Mouse (Mus musculus) stomach, postnatal 0 days (tissue): ENCODE measurements around the gene Sirt2. TPM values are rescaled to one million over a fixed set of nuclear protein-coding genes. Genes with fewer than 3 reads are reported as not detected.
A peak's percentile ranks its signal among the peaks of the same experiment; 100 is the strongest.

Experiments
- ATAC-seq: fragments of 200-750 bp; cut with Nextera tagmentation; 2 replicates; pipeline ENCODE4 v1.8.0; 2017; ENCODE audit not compliant: low FRiP score, low TSS enrichment
- DNase-seq: peaks from one replicate; pipeline ENCODE4 v3.0.0-alpha.2; 2016; ENCODE audit warnings: low spot score
- H3K27ac ChIP-seq: fragments of 300-500 bp; sonication (generic); replicated peaks from 2 replicates; pipeline ENCODE4 v1.5.1; 2014; ENCODE audit warnings: mild to moderate bottlenecking, control low read depth
- H3K27me3 ChIP-seq: fragments of 300-500 bp; sonication (generic); 2 replicates; pipeline ENCODE4 v1.6.1; 2014; ENCODE audit warnings: low read length; ENCODE audit not compliant: control insufficient read depth, insufficient read depth
- H3K36me3 ChIP-seq: fragments of 300-500 bp; sonication (generic); 2 replicates; pipeline ENCODE4 v1.6.1; 2014; ENCODE audit warnings: low read length, mixed read lengths; ENCODE audit not compliant: control insufficient read depth, insufficient read depth
- H3K4me1 ChIP-seq: fragments of 300-500 bp; sonication (generic); replicated peaks from 2 replicates; pipeline ENCODE4 v1.6.1; 2014; ENCODE audit warnings: antibody characterized with exemption; ENCODE audit not compliant: control insufficient read depth, insufficient read depth
- H3K4me2 ChIP-seq: fragments of 300-500 bp; sonication (generic); replicated peaks from 2 replicates; pipeline ENCODE4 v1.6.1; 2014; ENCODE audit warnings: low read depth, mild to moderate bottlenecking, control low read depth, moderate library complexity
- H3K4me3 ChIP-seq: fragments of 300-500 bp; sonication (generic); 2 replicates; pipeline ENCODE4 v1.5.1; 2014; ENCODE audit warnings: low read depth, low read length, control low read depth
- H3K9ac ChIP-seq: fragments of 300-500 bp; sonication (generic); 2 replicates; pipeline ENCODE4 v1.6.1; 2014; ENCODE audit warnings: mild to moderate bottlenecking, low read length, control low read depth, mixed read lengths
- H3K9me3 ChIP-seq: fragments of 300-500 bp; sonication (generic); 2 replicates; pipeline ENCODE4 v1.6.1; 2016; ENCODE audit warnings: low read length; ENCODE audit not compliant: control insufficient read depth
- CTCF ChIP-seq: IDR thresholded peaks from 2 replicates; pipeline ENCODE4 v1.5.1; 2016; ENCODE audit warnings: antibody characterized with exemption, low read depth, mild to moderate bottlenecking, moderate library complexity
- EP300 ChIP-seq: optimal IDR thresholded peaks from 2 replicates; pipeline ENCODE3; 2016; ENCODE audit warnings: antibody characterized with exemption
- WGBS: fragments of 180-500 bp; shearing (Covaris S2); extraction: QIAGEN DNeasy Blood & Tissue Kit; methylation state at CpG from one replicate; pipeline ENCODE4 v1.1.7; 2014; 5-methylcytosine and 5-hydroxymethylcytosine counted together
- polyA plus RNA-seq: library from polyadenylated mRNA; unstranded; fragments of >200 nt; fragmentation: Nextera tagmentation; extraction: Ambion mirVana; gene quantifications from 2 replicates; pipeline ENCODE4 v1.2.1, GENCODE M21; 2015

Sirt2 gene
- polyA plus RNA-seq, 1 experiment from 2014 or later, result 35.3 TPM

DNA sequence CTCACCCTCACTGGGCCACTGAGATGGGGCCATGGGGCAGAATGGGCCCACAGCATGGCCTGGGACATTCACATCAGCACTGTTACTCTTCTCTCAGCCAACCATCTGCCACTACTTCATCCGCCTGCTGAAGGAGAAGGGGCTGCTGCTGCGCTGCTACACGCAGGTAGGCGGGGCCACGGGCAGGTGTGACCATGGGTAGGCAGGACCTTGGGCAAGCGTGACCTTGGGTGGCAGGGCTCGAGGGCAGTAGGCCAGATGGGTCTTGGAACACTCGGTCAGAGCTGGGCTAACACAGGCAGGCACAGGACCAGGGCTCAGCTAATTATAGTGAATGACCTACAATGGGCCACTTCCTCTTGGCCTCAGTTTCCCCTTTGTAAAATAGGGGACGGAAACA lies 12.3 kb downstream of the Sirt2 start:
- no peaks in the 10 kb centered on the region for H3K9me3 ChIP-seq
- peaks cover 12% of the 10 kb centered on the region for H3K36me3 ChIP-seq
- no peak overlapping the region for H3K27ac ChIP-seq
- no peak for TF ChIP-seq EP300
- no peak for TF ChIP-seq CTCF
- 79% methylated on average over 9 of the region's 9 CpGs for WGBS
- H3K4me3 ChIP-seq, result no peak overlapping the region
- H3K4me2 ChIP-seq, result no peak overlapping the region
- ATAC-seq (no peak), DNase-seq (no peak)
- H3K9ac ChIP-seq, result no peak overlapping the region
- 0 out of 2 replicates have a peak, but pooled peaks cover 3% of the 10 kb centered on the region for H3K4me1 ChIP-seq
- no peaks in the 10 kb centered on the region for H3K27me3 ChIP-seq

DNA sequence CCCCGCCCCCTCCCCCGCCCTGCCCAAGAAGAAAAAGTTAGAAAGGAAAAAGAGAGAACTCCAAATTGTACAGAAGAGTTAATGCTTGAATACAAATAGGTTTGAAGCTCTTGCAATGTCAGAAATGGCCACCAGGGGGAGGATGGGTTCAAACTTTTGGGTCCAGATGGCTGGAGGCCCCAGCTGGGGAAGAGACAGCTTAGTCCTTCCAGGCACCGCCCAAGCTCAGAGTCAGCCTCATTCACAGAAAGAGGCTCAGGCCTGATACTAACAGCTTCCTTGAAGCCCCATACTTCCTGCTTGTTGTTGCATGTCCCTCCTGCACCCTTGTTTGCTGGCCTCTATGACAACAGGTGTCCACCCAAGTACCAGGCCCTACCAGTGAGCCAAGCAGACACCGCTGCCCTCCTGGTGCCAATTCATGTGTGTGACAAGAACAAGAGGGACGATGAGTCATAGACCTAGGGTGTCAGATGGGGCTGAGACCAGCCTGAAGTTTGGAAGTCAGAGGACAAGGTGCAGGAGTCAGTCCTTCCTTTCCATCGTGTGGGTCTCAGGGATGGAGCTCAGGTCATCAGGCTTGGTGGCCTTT lies 13.6 kb downstream of the Sirt2 start:
- no peak for TF ChIP-seq EP300
- TF ChIP-seq CTCF, result peak; percentile 86
- peak; percentile 85 for DNase-seq
- H3K9ac ChIP-seq, result no peak overlapping the region
- peak; percentile 82 for ATAC-seq
- peaks cover 12% of the 10 kb centered on the region for H3K36me3 ChIP-seq
- peak overlapping the region; percentile 42 for H3K27ac ChIP-seq
- 26% methylated on average over 6 of the region's 6 CpGs for WGBS
- no peaks in the 10 kb centered on the region for H3K9me3 ChIP-seq
- H3K4me3 ChIP-seq, result no peak overlapping the region
- H3K4me2 ChIP-seq, result no peak overlapping the region
- no peaks in the 10 kb centered on the region for H3K27me3 ChIP-seq
- 0 out of 2 replicates have a peak, but pooled peaks cover 3% of the 10 kb centered on the region for H3K4me1 ChIP-seq

DNA sequence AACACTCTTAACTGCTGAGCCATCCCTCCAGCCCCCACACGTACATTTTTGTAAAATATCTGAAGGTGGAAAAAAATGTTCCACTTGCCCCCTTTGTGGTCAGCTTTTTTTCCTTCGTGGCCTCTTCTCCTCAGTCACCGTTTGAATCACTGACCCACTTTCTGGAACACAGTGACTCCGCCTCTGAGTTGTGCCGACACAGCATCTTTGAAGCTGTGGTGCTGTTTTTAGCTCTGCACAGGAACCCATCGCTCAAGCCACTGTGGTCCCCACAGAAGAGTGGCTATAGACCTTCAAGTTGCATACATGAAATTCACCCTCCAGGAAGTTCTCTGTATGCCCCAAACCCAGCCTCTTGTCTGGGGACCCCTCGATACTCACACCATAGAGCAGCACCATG lies 14.3 kb downstream of the Sirt2 start:
- peak overlapping the region; percentile 42; the same call in 1 of the 2 replicates for H3K27ac ChIP-seq
- H3K36me3 ChIP-seq, result peaks cover 15% of the 10 kb centered on the region

DNA sequence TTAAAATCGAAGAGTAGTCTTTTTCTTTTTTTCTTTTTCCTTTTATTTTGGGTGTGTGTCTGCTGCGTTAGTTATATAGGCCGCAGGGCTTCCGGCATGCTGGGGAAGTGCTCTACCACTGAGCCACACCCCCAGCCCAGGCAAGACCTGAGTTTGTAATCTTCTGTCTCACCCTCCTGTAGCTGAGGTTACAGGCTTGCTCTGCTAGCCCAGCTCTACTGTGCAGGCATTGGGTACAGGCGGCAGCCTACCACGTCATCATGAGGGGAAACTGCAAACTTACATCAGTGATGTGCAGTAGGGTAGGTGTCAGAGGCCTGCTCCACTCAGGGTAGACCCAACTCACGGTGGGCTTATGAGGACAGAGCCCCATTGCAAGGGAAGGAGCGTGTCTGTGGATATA lies 14.7 kb downstream of the Sirt2 start:
- Histone ChIP-seq H3K27ac (peak overlapping the region; percentile 3), H3K4me3 (no peak overlapping the region), H3K36me3 (peaks cover 15% of the 10 kb centered on the region), H3K9me3 (no peaks in the 10 kb centered on the region), H3K27me3 (no peaks in the 10 kb centered on the region), H3K4me1 (0 out of 2 replicates have a peak, but pooled peaks cover 3% of the 10 kb centered on the region), H3K4me2 (no peak overlapping the region), H3K9ac (no peak overlapping the region)
- TF ChIP-seq CTCF (no peak), EP300 (no peak)
- DNase-seq (no peak), ATAC-seq (no peak)
- 71% methylated on average over 8 of the region's 8 CpGs for WGBS

More for the DNA sequence above, 14.3 kb downstream of the Sirt2 start:
- no peak overlapping the region for H3K9ac ChIP-seq
- ATAC-seq, result no peak
- H3K4me2 ChIP-seq, result no peak overlapping the region
- WGBS, result 62% methylated on average over 7 of the region's 7 CpGs
- DNase-seq, result no peak
- H3K4me3 ChIP-seq, result no peak overlapping the region
- no peaks in the 10 kb centered on the region for H3K9me3 ChIP-seq
- 0 out of 2 replicates have a peak, but pooled peaks cover 3% of the 10 kb centered on the region for H3K4me1 ChIP-seq
- TF ChIP-seq EP300 (no peak), CTCF (no peak)
- H3K27me3 ChIP-seq, result no peaks in the 10 kb centered on the region

DNA sequence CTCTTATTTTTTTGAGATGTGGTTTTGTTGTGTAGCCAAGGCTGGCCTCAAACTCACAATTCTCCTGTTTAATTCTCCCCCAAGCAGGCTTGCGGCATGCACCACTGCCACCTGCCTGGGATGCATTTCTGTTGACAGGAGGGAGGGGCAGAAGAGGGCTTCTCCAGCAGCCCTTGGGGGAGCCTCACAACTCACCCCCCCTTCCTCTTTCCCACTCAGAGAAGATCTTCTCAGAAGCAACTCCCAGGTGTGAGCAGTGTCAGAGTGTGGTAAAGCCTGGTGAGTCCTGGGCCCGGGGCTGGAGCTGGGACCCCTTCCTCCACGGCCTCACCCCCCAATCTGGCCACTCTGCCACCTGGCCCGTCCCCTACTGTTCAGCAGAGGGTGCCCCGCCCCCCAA lies 18.6 kb downstream of the Sirt2 start:
- H3K4me3 ChIP-seq, result no peak overlapping the region
- H3K4me2 ChIP-seq, result no peak overlapping the region
- peaks cover 3% of the 10 kb centered on the region; the same call in 1 of the 2 replicates for H3K4me1 ChIP-seq
- TF ChIP-seq CTCF (no peak), EP300 (no peak)
- H3K9ac ChIP-seq, result no peak overlapping the region
- H3K27me3 ChIP-seq, result no peaks in the 10 kb centered on the region
- DNase-seq, result no peak
- no peak overlapping the region for H3K27ac ChIP-seq
- H3K9me3 ChIP-seq, result no peaks in the 10 kb centered on the region
- ATAC-seq, result no peak
- peaks cover 9% of the 10 kb centered on the region; the same call in 1 of the 2 replicates for H3K36me3 ChIP-seq
- WGBS, result 74% methylated on average over 4 of the region's 5 CpGs

DNA sequence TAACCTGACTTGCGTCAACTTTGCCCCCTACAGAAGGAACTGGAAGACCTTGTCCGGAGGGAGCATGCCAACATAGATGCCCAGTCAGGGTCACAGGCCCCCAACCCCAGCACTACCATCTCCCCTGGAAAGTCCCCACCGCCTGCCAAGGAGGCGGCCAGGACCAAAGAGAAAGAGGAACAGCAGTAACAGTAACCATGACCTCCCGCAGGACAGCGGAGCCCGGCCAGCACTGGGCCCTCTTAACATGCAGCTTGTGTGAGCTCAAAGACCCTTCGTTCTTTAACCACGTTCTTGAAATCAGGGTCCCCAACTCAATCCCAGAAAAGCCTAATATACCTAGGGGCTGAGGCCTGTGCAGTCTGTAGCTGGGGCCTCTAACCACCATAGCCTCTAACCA lies 21.3 kb downstream of the Sirt2 start:
- H3K4me2 ChIP-seq, result no peak overlapping the region
- 95% methylated on average over 9 of the region's 9 CpGs for WGBS
- no peaks in the 10 kb centered on the region for H3K9me3 ChIP-seq
- H3K9ac ChIP-seq, result no peak overlapping the region
- H3K36me3 ChIP-seq, result peaks cover 6% of the 10 kb centered on the region; the same call in 1 of the 2 replicates
- DNase-seq (no peak), ATAC-seq (no peak)
- no peak for TF ChIP-seq CTCF
- no peak for TF ChIP-seq EP300
- no peaks in the 10 kb centered on the region; the same call in 1 of the 2 replicates for H3K4me1 ChIP-seq
- no peak overlapping the region for H3K4me3 ChIP-seq
- no peak overlapping the region for H3K27ac ChIP-seq
- no peaks in the 10 kb centered on the region for H3K27me3 ChIP-seq
